Mouse (Mus musculus) CD4-positive helper T cell, adult 2 months (primary cell): ENCODE data around the gene Olfr970.
"Not testable (repeated sequence)": the region's sequence is repeated elsewhere in the genome, so short reads cannot be mapped to it uniquely, and the experiment has no call there.

Experiments used
- DNase-seq: peaks from one replicate; pipeline ENCODE4 v3.0.0-alpha.2; 2012; ENCODE audit warnings: low read depth, missing footprints, low spot score

Olfr970 gene

GRCm38 (mm10) chr9:39808560-39808959 is at the start of gene Olfr970:
Gene Olfr970 (plus strand): TSS chr9:39808860.
- DNase-seq, result no peak

- no peak for DNase-seq
These were observed 25.5 kb upstream of the Olfr970 start, which contains the start of gene Olfr968 for GRCm38 (mm10) chr9:39783153-39783552. Gene Olfr968 (minus strand): TSS chr9:39783253.

- DNase-seq, result no peak
These were observed 18.1 kb upstream of the Olfr970 start, which contains the start of gene Olfr969 for GRCm38 (mm10) chr9:39790558-39790957. Gene Olfr969 (plus strand): TSS chr9:39790945.

GRCm38 (mm10) chr9:39836576-39836975 is 27.9 kb downstream of the Olfr970 start, which contains the start of gene Olfr971:
Gene Olfr971 (plus strand): TSS chr9:39836876.
- not testable (repeated sequence) for DNase-seq

DNA sequence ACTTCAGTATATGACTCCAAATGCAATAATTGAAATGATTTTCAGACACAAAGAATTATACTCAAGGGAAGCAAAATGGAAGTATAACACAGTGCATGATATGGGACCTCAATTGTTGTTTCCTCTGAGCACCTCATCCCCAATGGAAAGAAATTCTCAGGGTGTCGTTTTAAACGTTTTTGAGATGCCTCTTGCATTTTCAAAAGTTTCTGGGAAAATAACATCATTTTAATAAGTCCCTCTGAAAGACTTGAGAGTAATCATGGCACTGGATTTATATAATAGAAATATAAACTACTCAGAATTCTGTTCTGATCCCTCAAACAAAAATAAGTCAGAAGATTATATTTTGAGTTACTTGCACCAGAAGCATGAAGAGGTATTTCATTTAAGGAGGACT is 57.5 kb downstream of the Olfr970 start, which contains the start of gene Olfr972:
Gene Olfr972, plus strand, starts transcription at position 301 of the 400 bp plus-strand sequence.
- DNase-seq, result no peak
